Mouse (Mus musculus) heart, embryonic 11.5 days (tissue): ENCODE measurements around the gene Plekha5. TPM values are rescaled to one million over a fixed set of nuclear protein-coding genes. Genes with fewer than 3 reads are reported as not detected.

Source experiments
- ATAC-seq: fragments of 200-750 bp; cut with Nextera tagmentation; replicated peaks from 2 replicates; pipeline ENCODE4 v1.8.0; 2017; ENCODE audit warnings: moderate library complexity; ENCODE audit not compliant: insufficient number of reproducible peaks, low FRiP score, low TSS enrichment
- H3K27ac ChIP-seq: fragments of 300-500 bp; sonication (generic); 2 replicates; pipeline ENCODE4 v1.5.1; 2014; ENCODE audit warnings: mild to moderate bottlenecking, low read depth, low read length
- H3K27me3 ChIP-seq: fragments of 300-500 bp; sonication (generic); 2 replicates; pipeline ENCODE4 v1.6.1; 2014; ENCODE audit warnings: mild to moderate bottlenecking, low read length, mixed read lengths; ENCODE audit not compliant: control insufficient read depth, insufficient read depth
- H3K36me3 ChIP-seq: fragments of 300-500 bp; sonication (generic); 2 replicates; pipeline ENCODE4 v1.6.1; 2014; ENCODE audit warnings: mild to moderate bottlenecking, low read length, moderate library complexity, mixed read lengths; ENCODE audit not compliant: control insufficient read depth, insufficient read depth
- H3K4me1 ChIP-seq: fragments of 300-500 bp; sonication (generic); 2 replicates; pipeline ENCODE4 v1.6.1; 2014; ENCODE audit warnings: low read length; ENCODE audit not compliant: control insufficient read depth, insufficient read depth
- H3K4me2 ChIP-seq: fragments of 300-500 bp; sonication (generic); 2 replicates; pipeline ENCODE4 v1.6.1; 2014; ENCODE audit warnings: mild to moderate bottlenecking, moderate library complexity
- H3K4me3 ChIP-seq: fragments of 300-500 bp; sonication (generic); 2 replicates; pipeline ENCODE4 v1.5.1; 2014; ENCODE audit warnings: low read depth, low read length
- H3K9ac ChIP-seq: fragments of 300-500 bp; sonication (generic); 2 replicates; pipeline ENCODE4 v1.6.1; 2014; ENCODE audit warnings: mild to moderate bottlenecking, low read depth, low read length, moderate library complexity
- H3K9me3 ChIP-seq: fragments of 300-500 bp; sonication (generic); replicated peaks from 2 replicates; pipeline ENCODE4 v1.6.1; 2016; ENCODE audit warnings: low read length; ENCODE audit not compliant: control insufficient read depth
- WGBS: fragments of 180-500 bp; shearing (Covaris S2); extraction: QIAGEN DNeasy Blood & Tissue Kit; methylation state at CpG from one replicate; pipeline ENCODE4 v1.1.7; 2014; ENCODE audit not compliant: insufficient replicate concordance; 5-methylcytosine and 5-hydroxymethylcytosine counted together
- polyA plus RNA-seq: library from polyadenylated mRNA; unstranded; fragments of >200 nt; fragmentation: Nextera tagmentation; extraction: Ambion mirVana; gene quantifications from 2 replicates; pipeline ENCODE4 v1.2.1, GENCODE M21; 2014

Gene Plekha5
- polyA plus RNA-seq: 24.3 and 25.7 TPM in 2 replicates

GRCm38 (mm10) chr6:140423846-140424200, at the start of gene Plekha5:
Plekha5 (plus strand) TSS chr6:140424054.
- H3K9ac ChIP-seq: peak within 1 kb of the TSS; percentile 93
- H3K9me3 ChIP-seq: no peaks in the 10 kb centered on the region
- peak; percentile 88 for ATAC-seq
- peaks cover 8% of the 10 kb centered on the region; the same call in 1 of the 2 replicates for H3K4me1 ChIP-seq
- H3K4me2 ChIP-seq: peak within 1 kb of the TSS; percentile 91
- WGBS: under 1% methylated on average over 35 of the region's 65 CpGs
- H3K4me3 ChIP-seq: peak within 1 kb of the TSS; percentile 89
- no peaks in the 10 kb centered on the region for H3K27me3 ChIP-seq
- no peaks in the 10 kb centered on the region for H3K36me3 ChIP-seq
- peak within 1 kb of the TSS; percentile 79 for H3K27ac ChIP-seq

GRCm38 (mm10) chr6:140375671-140376070, 48.2 kb upstream of the Plekha5 start:
- H3K4me3 ChIP-seq: no peak overlapping the region
- no peaks in the 10 kb centered on the region for H3K36me3 ChIP-seq
- 66% methylated on average over 4 of the region's 4 CpGs for WGBS
- H3K4me2 ChIP-seq: no peak overlapping the region
- H3K27ac ChIP-seq: no peak overlapping the region
- no peak overlapping the region for H3K9ac ChIP-seq
- no peaks in the 10 kb centered on the region for H3K4me1 ChIP-seq
- no peak for ATAC-seq
- no peaks in the 10 kb centered on the region for H3K9me3 ChIP-seq
- no peaks in the 10 kb centered on the region for H3K27me3 ChIP-seq

GRCm38 (mm10) chr6:140380588-140380987, 43.3 kb upstream of the Plekha5 start:
- Histone ChIP-seq H3K27ac (no peak overlapping the region), H3K36me3 (no peaks in the 10 kb centered on the region), H3K27me3 (no peaks in the 10 kb centered on the region), H3K9me3 (no peaks in the 10 kb centered on the region), H3K9ac (no peak overlapping the region), H3K4me2 (no peak overlapping the region), H3K4me3 (no peak overlapping the region), H3K4me1 (no peaks in the 10 kb centered on the region)
- no peak for ATAC-seq
- 50% methylated on average over 2 of the region's 2 CpGs for WGBS

- H3K4me1 ChIP-seq: no peaks in the 10 kb centered on the region
- H3K4me3 ChIP-seq: no peak overlapping the region
- H3K9me3 ChIP-seq: no peaks in the 10 kb centered on the region
- no peak overlapping the region for H3K4me2 ChIP-seq
- ATAC-seq: no peak
- H3K36me3 ChIP-seq: no peaks in the 10 kb centered on the region
- H3K27ac ChIP-seq: no peak overlapping the region
- H3K9ac ChIP-seq: no peak overlapping the region
- no peaks in the 10 kb centered on the region for H3K27me3 ChIP-seq
- WGBS: 81% methylated on average over 8 of the region's 8 CpGs
Observed at GRCm38 (mm10) chr6:140381162-140381561, 42.7 kb upstream of the Plekha5 start.

DNA sequence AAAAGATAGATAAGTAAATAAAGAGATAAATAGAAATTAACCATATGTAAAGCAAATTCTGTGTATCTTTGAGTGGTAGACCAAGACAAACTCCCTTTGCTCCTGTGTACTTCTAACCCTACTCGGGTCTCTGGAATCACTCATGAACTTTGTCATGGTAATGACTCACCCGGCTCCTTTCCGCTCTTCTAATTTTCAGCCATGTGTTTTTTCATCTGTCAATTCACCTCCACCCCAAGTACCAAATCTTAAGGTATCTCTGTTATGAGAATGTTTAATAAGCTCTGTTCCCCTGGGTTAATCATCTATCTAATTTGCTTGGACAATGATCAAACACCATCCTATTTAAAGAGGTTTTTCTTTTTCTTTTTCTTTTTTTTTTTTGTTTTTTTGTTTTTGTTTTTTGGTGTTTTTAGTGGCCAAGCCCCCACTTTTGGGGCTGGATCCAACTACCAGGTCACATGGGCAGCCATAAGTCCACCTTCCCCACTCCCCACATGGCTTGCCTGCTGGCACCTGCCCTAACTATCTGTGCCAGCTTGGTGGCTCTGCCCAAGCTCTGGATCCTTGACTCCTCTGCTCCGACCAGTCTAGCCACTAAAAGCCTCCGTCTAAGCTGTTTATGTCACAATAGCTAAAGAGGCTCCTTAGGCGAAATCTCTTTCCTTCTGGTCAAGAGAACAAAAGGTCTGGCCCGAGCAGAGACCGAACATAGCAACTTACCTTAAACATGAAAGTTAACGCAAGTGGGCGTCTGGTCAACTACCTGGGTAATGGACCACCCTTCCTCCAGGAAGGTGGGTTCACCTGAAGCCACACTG, 40.1 kb upstream of the Plekha5 start:
- H3K9me3 ChIP-seq: no peaks in the 10 kb centered on the region
- no peak for ATAC-seq
- H3K9ac ChIP-seq: no peak overlapping the region
- WGBS: 81% methylated on average over 10 of the region's 10 CpGs
- no peaks in the 10 kb centered on the region for H3K27me3 ChIP-seq
- no peak overlapping the region for H3K4me2 ChIP-seq
- no peaks in the 10 kb centered on the region for H3K36me3 ChIP-seq
- H3K27ac ChIP-seq: no peak overlapping the region
- H3K4me1 ChIP-seq: no peaks in the 10 kb centered on the region
- H3K4me3 ChIP-seq: no peak overlapping the region

- Histone ChIP-seq H3K36me3 (no peaks in the 10 kb centered on the region), H3K9me3 (no peaks in the 10 kb centered on the region), H3K9ac (no peak overlapping the region), H3K4me1 (no peaks in the 10 kb centered on the region), H3K4me3 (no peak overlapping the region), H3K4me2 (no peak overlapping the region), H3K27ac (no peak overlapping the region), H3K27me3 (no peaks in the 10 kb centered on the region)
- WGBS: 89% methylated on average over 7 of the region's 7 CpGs
- ATAC-seq: no peak
Observed at GRCm38 (mm10) chr6:140396687-140397086, 27.2 kb upstream of the Plekha5 start.

GRCm38 (mm10) chr6:140402766-140403310, 21.0 kb upstream of the Plekha5 start:
- H3K4me2 ChIP-seq: no peak overlapping the region
- no peaks in the 10 kb centered on the region for H3K4me1 ChIP-seq
- no peaks in the 10 kb centered on the region for H3K27me3 ChIP-seq
- no peaks in the 10 kb centered on the region for H3K9me3 ChIP-seq
- no peak overlapping the region for H3K27ac ChIP-seq
- no peak overlapping the region for H3K9ac ChIP-seq
- H3K36me3 ChIP-seq: no peaks in the 10 kb centered on the region
- H3K4me3 ChIP-seq: no peak overlapping the region
- ATAC-seq: no peak
- 56% methylated on average over 13 of the region's 13 CpGs for WGBS

- H3K27me3 ChIP-seq: no peaks in the 10 kb centered on the region
- 77% methylated on average over 3 of the region's 3 CpGs for WGBS
- H3K36me3 ChIP-seq: no peaks in the 10 kb centered on the region
- H3K9me3 ChIP-seq: no peaks in the 10 kb centered on the region
- H3K4me3 ChIP-seq: no peak overlapping the region
- no peak overlapping the region for H3K4me2 ChIP-seq
- ATAC-seq: no peak
- H3K27ac ChIP-seq: no peak overlapping the region
- no peaks in the 10 kb centered on the region for H3K4me1 ChIP-seq
- no peak overlapping the region for H3K9ac ChIP-seq
Observed at GRCm38 (mm10) chr6:140411996-140412395, 11.9 kb upstream of the Plekha5 start.
